Mouse (Mus musculus) heart, embryonic 14.5 days (tissue): ENCODE measurements around the gene Erc2. TPM values are rescaled to one million over a fixed set of nuclear protein-coding genes. Genes with fewer than 3 reads are reported as not detected.

Source experiments
- ATAC-seq: fragments of 200-750 bp; cut with Nextera tagmentation; 2 replicates; pipeline ENCODE4 v1.8.0; 2017; ENCODE audit warnings: low read depth, moderate TSS enrichment; ENCODE audit not compliant: insufficient number of reproducible peaks, insufficient read depth, low FRiP score
- H3K27ac ChIP-seq, 2 experiments: fragments of 200-500 bp in 1 of 2; fragments of 300-500 bp in 1 of 2; sonication (generic) in 1 of 2; replicated peaks in 1 of 2; 2 replicates each; pipeline ENCODE4 v1.5.1; 2012 to 2014; ENCODE audit warnings: low read depth in 2 of 2, low read length in 2 of 2, control low read depth in 1 of 2, mild to moderate bottlenecking in 1 of 2, mixed read lengths in 1 of 2; ENCODE audit not compliant: control insufficient read depth in 1 of 2, insufficient read depth in 1 of 2
- H3K27me3 ChIP-seq: fragments of 300-500 bp; sonication (generic); 2 replicates; pipeline ENCODE4 v1.6.1; 2014; ENCODE audit warnings: mild to moderate bottlenecking, low read length, control low read depth; ENCODE audit not compliant: control insufficient read depth, insufficient read depth
- H3K36me3 ChIP-seq: fragments of 300-500 bp; sonication (generic); 2 replicates; pipeline ENCODE4 v1.6.1; 2014; ENCODE audit warnings: mild to moderate bottlenecking, control low read depth, low read length, mixed read lengths; ENCODE audit not compliant: control insufficient read depth, insufficient read depth
- H3K4me1 ChIP-seq, 2 experiments: fragments of 200-500 bp in 1 of 2; fragments of 300-500 bp in 1 of 2; sonication (generic) in 1 of 2; 2 replicates each; pipeline ENCODE4 v1.6.1; 2012 to 2014; ENCODE audit warnings: low read length in 2 of 2, control low read depth in 1 of 2, mixed read lengths in 1 of 2; ENCODE audit not compliant: control insufficient read depth in 2 of 2, insufficient read depth in 2 of 2
- H3K4me2 ChIP-seq: fragments of 300-500 bp; sonication (generic); 2 replicates; pipeline ENCODE4 v1.6.1; 2014; ENCODE audit warnings: mild to moderate bottlenecking, low read length
- H3K4me3 ChIP-seq, 2 experiments: fragments of 200-500 bp in 1 of 2; fragments of 300-500 bp in 1 of 2; sonication (generic) in 1 of 2; 2 replicates each; pipeline ENCODE4 v1.5.1; 2012 to 2014; ENCODE audit warnings: low read length in 2 of 2, mild to moderate bottlenecking in 2 of 2, control low read depth in 1 of 2, low read depth in 1 of 2, moderate library complexity in 1 of 2; ENCODE audit not compliant: control insufficient read depth in 1 of 2, insufficient read depth in 1 of 2
- H3K9ac ChIP-seq: fragments of 300-500 bp; sonication (generic); 2 replicates; pipeline ENCODE4 v1.6.1; 2014; ENCODE audit warnings: mild to moderate bottlenecking, low read length
- H3K9me3 ChIP-seq: fragments of 300-500 bp; sonication (generic); 2 replicates; pipeline ENCODE4 v1.6.1; 2016; ENCODE audit warnings: low read length, control low read depth; ENCODE audit not compliant: control insufficient read depth
- WGBS: fragments of 180-500 bp; shearing (Covaris S2); extraction: QIAGEN DNeasy Blood & Tissue Kit; methylation state at CpG from one replicate; pipeline ENCODE4 v1.1.7; 2014; 5-methylcytosine and 5-hydroxymethylcytosine counted together
- polyA plus RNA-seq: library from polyadenylated mRNA; unstranded; fragments of >200 nt; fragmentation: Nextera tagmentation; extraction: Ambion mirVana; gene quantifications from 2 replicates; pipeline ENCODE4 v1.2.1, GENCODE M21; 2014

The Erc2 gene
- polyA plus RNA-seq, 1 experiment from 2014 or later, result 3.2 TPM

DNA sequence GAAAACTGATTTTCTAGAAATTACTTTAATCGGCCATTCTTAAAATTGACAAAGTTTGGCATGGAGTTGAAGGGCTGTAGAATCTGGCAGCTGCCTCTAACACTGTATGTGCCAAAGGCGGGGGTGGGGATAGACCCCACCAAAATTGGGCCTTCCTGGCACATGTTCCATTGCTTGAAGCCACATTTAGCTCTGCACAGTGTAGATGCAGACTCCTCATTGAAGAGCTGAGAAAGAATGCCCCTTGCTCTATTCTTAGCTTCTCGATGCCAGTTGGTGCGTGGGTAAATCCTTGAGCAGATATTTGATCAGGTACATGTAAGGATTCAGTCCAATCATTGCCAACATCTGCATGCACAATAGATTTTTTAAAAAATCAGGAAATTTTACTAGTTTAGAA lies 621.2 kb downstream of the Erc2 start:
- Histone ChIP-seq H3K27ac (no peak overlapping the region), H3K27me3 (no peaks in the 10 kb centered on the region), H3K4me2 (no peak overlapping the region), H3K36me3 (no peaks in the 10 kb centered on the region), H3K9ac (no peak overlapping the region), H3K4me1 (peaks cover 4 to 5% of the 10 kb centered on the region in 2 experiments; a peak in 2 of 4 replicates), H3K4me3 (no peak overlapping the region), H3K9me3 (no peaks in the 10 kb centered on the region)
- WGBS, result 62% methylated on average over 4 of the region's 4 CpGs
- no peak for ATAC-seq

DNA sequence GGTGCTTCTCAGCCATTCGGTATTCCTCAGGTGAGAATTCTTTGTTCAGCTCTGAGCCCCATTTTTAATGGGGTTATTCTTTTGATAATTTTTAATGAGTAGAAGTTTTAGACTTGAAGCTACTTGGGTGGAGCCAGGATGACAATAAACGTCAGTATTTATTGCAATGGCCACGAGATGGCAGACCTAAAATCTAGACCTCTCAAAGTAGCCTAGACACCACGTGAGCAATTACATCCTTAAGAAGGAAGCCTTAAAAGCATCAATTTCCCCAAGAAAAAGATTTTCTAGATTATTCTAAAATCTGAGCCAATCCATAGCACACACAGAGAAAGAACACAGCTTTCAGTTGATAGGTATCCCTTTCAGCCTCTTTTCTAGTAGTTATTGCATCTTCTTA lies 640.5 kb downstream of the Erc2 start:
- Histone ChIP-seq H3K9me3 (no peaks in the 10 kb centered on the region), H3K9ac (no peak overlapping the region), H3K36me3 (no peaks in the 10 kb centered on the region), H3K27ac (no peak overlapping the region), H3K4me3 (no peak overlapping the region), H3K4me2 (no peak overlapping the region), H3K4me1 (peaks cover 0 to 4% of the 10 kb centered on the region in 2 experiments; a peak in 1 of 4 replicates), H3K27me3 (no peaks in the 10 kb centered on the region)
- no peak for ATAC-seq
- WGBS, result 55% methylated on average over 4 of the region's 4 CpGs

DNA sequence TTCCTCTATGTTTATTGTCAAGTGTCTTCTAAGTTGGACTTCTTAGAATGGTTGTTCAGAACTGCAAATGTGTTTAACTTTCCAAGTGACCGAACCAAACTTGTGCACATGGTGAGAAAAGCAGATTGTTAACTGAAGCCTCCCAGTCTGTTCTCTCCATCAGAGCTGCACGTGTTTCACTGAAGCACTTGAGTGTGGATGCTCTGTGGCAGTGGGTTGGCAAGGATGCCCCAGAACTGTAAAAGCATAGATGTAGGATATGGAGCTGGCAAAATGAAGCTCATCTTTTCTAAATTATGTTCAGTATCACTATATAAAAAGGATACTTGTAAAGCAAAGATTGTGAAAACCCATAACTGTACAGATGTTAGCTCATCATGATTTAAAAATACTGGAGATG lies 645.1 kb downstream of the Erc2 start:
- no peak overlapping the region for H3K4me3 ChIP-seq
- no peak overlapping the region for H3K4me2 ChIP-seq
- H3K4me1 ChIP-seq, result peaks cover 0 to 4% of the 10 kb centered on the region in 2 experiments; a peak in 1 of 4 replicates
- ATAC-seq, result no peak
- H3K9me3 ChIP-seq, result no peaks in the 10 kb centered on the region
- H3K27me3 ChIP-seq, result peaks cover 14% of the 10 kb centered on the region
- 72% methylated on average over 2 of the region's 2 CpGs for WGBS
- H3K27ac ChIP-seq, result no peak overlapping the region
- H3K36me3 ChIP-seq, result no peaks in the 10 kb centered on the region
- no peak overlapping the region for H3K9ac ChIP-seq

- no peaks in the 10 kb centered on the region for H3K36me3 ChIP-seq
- no peak overlapping the region for H3K27ac ChIP-seq
- 86% methylated on average over 8 of the region's 8 CpGs for WGBS
- H3K9ac ChIP-seq, result no peak overlapping the region
- no peak for ATAC-seq
- no peak overlapping the region for H3K4me3 ChIP-seq
- peaks cover 24% of the 10 kb centered on the region for H3K27me3 ChIP-seq
- H3K4me1 ChIP-seq, result peaks cover 5 to 7% of the 10 kb centered on the region in 2 experiments
- H3K4me2 ChIP-seq, result no peak overlapping the region
- H3K9me3 ChIP-seq, result no peaks in the 10 kb centered on the region
Measured at GRCm38 (mm10) chr14:28271846-28272245, 649.6 kb downstream of the Erc2 start.

DNA sequence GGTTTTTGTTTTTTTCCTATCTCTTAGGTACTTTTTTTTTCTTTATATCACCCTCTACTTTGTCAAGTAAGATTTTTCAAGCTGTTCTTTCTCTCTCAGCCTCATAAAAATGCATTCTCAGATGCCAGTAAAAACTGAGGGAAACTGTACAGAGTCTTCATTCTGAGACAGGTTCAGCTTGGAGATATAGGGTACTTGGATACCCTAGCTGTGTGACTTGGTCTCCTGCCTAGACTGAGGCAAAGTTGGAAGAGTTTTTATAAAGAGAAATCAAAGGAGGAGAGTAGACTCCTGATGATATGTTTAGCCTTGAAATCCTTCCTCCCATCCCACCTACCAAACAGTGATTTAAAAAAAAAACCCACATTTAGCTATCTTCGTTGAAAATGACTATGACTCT lies 651.4 kb downstream of the Erc2 start:
- no peak overlapping the region for H3K4me3 ChIP-seq
- no peaks in the 10 kb centered on the region for H3K36me3 ChIP-seq
- no peak overlapping the region for H3K9ac ChIP-seq
- ATAC-seq, result no peak
- H3K4me1 ChIP-seq, result peaks cover 5 to 7% of the 10 kb centered on the region in 2 experiments
- no peak overlapping the region for H3K27ac ChIP-seq
- peaks cover 24% of the 10 kb centered on the region for H3K27me3 ChIP-seq
- H3K9me3 ChIP-seq, result no peaks in the 10 kb centered on the region
- H3K4me2 ChIP-seq, result no peak overlapping the region
- WGBS, result 85% methylated on average over 1 of the region's 1 CpGs

GRCm38 (mm10) chr14:28274826-28275225 lies 652.6 kb downstream of the Erc2 start:
- H3K36me3 ChIP-seq, result no peaks in the 10 kb centered on the region
- H3K4me2 ChIP-seq, result peak overlapping the region; percentile 34; the same call in 1 of the 2 replicates
- H3K27me3 ChIP-seq, result peaks cover 27% of the 10 kb centered on the region
- no peaks in the 10 kb centered on the region for H3K9me3 ChIP-seq
- 26% methylated on average over 7 of the region's 7 CpGs for WGBS
- H3K4me3 ChIP-seq, result no peak overlapping the region
- H3K27ac ChIP-seq, result 0 out of 4 replicates have a peak overlapping the region, but pooled peaks of 1 of the 2 experiments have one; percentile 11
- peaks cover 5 to 7% of the 10 kb centered on the region in 2 experiments for H3K4me1 ChIP-seq
- no peak overlapping the region for H3K9ac ChIP-seq
- ATAC-seq, result peak; percentile 50; the same call in 1 of the 2 replicates

DNA sequence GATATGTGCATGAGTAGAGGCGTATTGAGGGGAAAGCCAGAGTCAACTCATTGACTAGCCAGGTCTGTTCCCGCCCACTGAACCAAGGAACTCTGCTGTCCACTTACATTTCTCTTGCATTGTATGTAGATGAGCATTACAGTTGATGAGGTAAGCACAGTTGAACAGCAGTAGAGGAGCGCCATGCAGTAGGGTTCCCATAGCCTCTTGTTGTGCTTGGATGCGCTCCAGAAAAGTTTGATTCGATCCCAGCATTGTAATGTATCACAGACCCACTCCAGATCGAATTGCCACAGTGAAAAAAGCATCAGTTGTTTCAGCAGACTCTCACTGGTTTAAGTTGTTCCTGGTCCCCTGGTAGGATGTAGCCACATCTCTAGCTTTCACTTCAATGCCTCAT lies 656.7 kb downstream of the Erc2 start:
- no peak for ATAC-seq
- H3K36me3 ChIP-seq, result no peaks in the 10 kb centered on the region
- peaks cover 3% of the 10 kb centered on the region; the same call in 1 of the 2 replicates for H3K27me3 ChIP-seq
- 78% methylated on average over 6 of the region's 6 CpGs for WGBS
- H3K4me3 ChIP-seq, result no peak overlapping the region
- no peak overlapping the region for H3K9ac ChIP-seq
- H3K4me1 ChIP-seq, result peaks cover 5 to 7% of the 10 kb centered on the region in 2 experiments
- H3K27ac ChIP-seq, result no peak overlapping the region
- H3K4me2 ChIP-seq, result no peak overlapping the region
- no peaks in the 10 kb centered on the region for H3K9me3 ChIP-seq

DNA sequence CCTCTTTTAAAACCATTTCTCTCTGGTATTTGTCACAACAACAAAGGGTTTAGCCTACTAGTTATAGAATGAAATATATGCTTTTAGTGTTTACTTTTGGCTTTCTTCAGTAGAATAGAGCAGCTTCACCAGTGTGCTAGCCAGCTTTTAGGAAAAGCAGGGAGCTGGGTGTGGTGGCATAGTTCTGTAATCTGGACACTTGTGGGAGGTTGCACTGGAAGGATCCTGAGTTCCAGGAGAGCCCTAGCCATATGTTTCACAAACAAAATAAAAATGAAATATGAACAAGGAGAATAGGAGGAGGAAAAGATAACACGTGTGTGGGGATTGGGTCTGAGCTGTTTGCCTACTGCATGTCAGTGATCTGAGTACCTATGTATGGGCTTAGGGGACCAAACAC lies 658.1 kb downstream of the Erc2 start:
- H3K4me1 ChIP-seq, result peaks cover 0 to 2% of the 10 kb centered on the region in 2 experiments; a peak in 3 of 4 replicates
- H3K4me2 ChIP-seq, result no peak overlapping the region
- WGBS, result 73% methylated on average over 1 of the region's 1 CpGs
- no peak overlapping the region for H3K27ac ChIP-seq
- H3K4me3 ChIP-seq, result no peak overlapping the region
- no peak overlapping the region for H3K9ac ChIP-seq
- peaks cover 3% of the 10 kb centered on the region; the same call in 1 of the 2 replicates for H3K27me3 ChIP-seq
- no peak for ATAC-seq
- no peaks in the 10 kb centered on the region for H3K9me3 ChIP-seq
- H3K36me3 ChIP-seq, result no peaks in the 10 kb centered on the region
